Mouse (Mus musculus) yolk sac, embryonic 10.5 days (tissue): ENCODE results near the gene Ppat.

ENCODE experiments used
- DNase-seq: peaks from one replicate; pipeline ENCODE4 v3.0.0-alpha.2; 2017; ENCODE audit warnings: low spot score

Ppat gene

DNA sequence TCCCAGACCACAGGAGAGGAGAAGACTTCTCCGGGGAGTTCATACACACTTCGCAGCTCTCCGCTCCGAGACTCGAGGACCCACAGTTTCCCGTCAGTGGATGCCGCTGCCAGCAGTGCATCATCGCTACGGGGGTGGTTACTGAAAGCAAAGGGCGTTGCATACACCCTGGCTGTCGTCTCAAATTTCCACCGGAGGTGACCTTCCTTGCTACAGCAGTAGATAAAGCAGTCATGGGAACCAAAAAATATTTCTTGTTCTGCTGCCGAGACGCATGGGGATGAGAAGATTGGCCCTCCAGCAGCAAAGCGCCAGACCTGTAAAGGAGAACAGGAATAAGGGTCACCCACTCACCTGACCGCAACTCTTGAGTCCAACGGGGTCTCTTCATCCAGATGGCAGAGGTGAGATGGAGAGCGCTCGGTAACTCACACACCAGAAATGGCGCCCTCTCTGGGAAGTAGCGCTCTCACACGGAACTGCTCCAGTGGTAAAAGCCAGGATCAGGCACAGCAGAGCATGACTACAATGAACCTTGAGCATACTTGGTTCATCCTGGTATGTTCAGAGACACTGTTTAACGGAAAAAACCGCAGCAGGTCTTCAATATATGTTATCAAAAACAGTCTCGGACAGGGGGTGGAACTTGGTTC is 75.1 kb downstream of the Ppat start:
- DNase-seq = no peak

DNA sequence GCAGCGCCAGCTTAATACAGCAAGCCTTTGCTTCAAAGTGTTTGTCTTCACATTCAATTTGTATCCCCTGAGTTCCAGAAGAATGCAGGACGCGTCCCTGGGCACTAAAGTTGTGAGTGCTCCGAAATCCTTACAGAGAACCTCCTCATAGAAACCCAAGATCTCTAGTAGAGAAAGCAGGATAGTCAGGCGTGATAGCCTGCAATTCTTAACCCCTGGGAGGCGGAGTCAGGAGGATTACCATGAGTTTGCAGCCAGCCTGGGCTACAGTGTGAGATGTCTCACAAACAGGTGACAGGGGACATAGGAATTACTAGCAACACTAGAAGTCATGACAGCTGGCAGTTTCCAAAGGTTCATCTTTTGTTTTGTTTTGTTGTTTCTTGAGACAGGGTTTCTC is 81.8 kb downstream of the Ppat start:
- DNase-seq = no peak

DNA sequence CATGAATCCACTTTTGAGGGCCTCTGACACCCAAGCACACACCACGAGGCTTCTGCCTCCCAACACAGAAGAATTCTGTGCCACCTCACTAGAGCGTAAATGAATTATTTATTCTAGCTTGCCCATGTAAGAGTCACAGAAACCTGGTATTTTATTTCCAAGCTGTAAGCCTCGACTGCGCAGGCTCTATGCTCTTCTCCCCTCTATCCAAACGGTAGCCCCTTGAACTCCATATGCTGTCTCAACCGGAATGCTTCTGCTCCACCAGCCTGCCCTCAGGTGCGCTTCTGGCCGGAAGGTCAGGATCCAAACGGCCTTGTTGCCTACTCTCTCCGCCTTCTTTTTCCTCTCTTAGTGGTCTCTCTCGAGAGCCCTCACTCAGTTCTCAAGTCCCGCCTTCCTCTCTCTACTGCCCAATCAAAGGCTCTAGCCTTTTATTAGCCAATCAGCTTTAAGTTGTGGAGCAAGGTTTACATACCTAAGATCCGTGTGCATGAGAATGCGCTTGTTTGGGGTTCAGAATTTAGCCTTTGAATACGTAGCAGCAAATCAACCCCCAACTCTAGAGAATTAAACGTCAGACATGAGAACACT is 82.6 kb downstream of the Ppat start:
- DNase-seq = peak; percentile 83

DNA sequence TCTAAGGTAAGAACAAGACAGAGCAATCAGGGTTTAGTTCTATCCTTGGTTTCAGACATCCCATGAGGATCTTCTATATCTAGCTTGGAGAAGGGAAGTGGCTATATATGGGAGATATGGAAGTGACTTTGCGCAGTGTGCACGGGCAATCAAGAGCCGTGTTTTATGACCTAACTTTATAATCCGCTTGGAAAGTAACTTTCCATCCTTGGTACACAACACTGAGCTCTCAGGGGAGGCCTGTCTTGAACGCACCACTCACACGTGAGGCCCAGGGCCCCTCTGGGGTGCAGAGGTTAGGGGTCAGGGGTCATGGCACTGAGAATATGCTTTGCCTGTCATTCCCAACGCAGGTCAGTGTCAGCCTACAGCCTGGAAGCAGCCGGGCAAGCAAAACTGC is 84.6 kb downstream of the Ppat start:
- peak; percentile 9 for DNase-seq
